Mouse (Mus musculus): ENCODE results near the gene Tjp1.

DNA sequence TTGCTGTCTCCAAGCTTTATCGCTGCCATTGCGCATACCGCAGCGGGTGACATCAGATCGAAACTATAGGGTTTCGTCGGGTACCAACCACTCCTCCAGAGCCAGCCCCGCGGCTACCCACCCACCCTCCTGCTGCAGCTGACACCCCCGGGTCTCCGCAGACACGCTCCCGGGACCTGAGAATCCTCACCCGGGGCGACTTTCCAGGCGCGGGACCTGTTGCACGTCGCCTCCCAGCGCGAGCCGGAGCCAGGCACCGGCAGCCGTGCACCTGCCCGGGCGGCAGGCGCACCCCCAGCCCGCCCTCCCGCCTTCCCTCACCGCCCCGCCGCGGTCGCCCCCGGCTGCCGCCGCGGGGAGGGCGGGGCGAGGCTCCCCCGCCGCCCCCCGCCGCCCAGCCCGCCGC, 157.2 kb downstream of the Tjp1 start:
- no peak for TF ChIP-seq CTCF (IDR thresholded peaks at IDR 0.05; ENCODE audit: low read depth, low read length)
- TF ChIP-seq EP300 (IDR thresholded peaks at IDR 0.05; ENCODE audit: insufficient read depth, low read depth, low read length): no peak
